Mouse (Mus musculus): ENCODE measurements at regions not wholly inside any gene's neighbourhood (a gene's known extent, or its start where the extent isn't known, plus 50 kb on each side); places are given as distances from the start of the nearest gene placed in this dataset.

DNA sequence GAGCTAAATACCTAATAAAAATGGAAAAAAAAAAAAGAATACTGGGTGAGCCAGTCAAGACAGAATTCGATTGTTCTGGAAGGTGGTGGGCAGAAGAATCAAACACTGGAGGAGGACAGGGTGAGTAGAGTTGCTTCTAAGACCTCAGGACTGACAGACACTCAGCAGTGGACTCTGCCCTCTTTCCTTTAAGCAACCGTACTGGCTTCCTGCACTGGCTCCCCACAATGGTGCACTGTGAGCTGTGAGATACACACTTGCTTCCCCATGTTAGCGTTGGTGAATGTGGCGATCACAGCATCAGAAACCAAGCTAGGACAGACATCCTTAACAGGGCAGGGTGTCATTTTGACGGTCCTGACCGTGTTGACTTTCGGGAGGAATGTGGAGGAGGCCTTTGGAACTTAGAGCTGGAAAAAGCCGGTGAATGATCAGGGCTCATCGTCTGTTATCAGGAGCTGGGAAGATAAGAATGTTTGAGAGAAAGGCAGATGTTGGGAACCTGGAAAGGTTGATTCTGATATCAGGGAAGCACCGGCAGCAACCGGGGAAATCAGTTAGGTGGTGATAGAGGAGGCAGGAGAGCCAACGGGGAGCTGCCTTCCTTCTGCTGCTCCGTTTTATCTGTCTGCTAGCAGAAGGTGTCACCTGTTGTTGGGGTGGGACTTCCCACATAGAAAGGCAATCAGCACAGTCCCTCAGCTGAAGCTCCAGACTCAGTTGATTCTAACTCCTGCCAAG lies 254.8 kb downstream of the Ajap1 start:
- peak; percentile 76 for DNase-seq (ENCODE audit: low spot score)

DNA sequence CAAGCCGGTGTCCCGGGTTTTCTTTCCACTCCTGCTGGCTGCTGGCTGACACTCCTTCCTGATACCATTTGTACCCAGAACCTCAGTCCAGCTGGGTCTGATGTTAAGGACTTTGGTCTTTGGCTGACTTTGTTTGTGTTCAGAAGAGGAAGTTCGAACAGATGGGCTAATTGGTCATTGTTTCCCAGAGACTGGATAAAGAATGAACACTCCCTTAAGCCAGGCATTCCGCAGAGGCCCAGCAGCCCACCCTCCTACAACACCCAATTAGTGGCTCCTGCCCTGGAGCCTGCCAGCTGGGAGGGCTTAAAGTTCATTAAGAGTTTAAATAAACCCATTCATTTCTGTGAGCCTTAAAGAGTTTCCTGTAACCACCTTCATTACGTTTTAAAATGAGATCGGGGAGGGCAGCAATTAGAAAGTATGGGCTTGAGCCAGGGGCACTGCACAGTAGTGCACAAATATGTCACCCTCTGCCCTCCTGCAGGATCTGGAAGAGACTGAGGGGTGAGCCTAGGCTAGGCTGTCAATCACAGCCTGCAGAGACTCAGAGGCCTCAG lies 257.9 kb downstream of the Ajap1 start:
- DNase-seq (ENCODE audit: low spot score), result peak; percentile 7

DNA sequence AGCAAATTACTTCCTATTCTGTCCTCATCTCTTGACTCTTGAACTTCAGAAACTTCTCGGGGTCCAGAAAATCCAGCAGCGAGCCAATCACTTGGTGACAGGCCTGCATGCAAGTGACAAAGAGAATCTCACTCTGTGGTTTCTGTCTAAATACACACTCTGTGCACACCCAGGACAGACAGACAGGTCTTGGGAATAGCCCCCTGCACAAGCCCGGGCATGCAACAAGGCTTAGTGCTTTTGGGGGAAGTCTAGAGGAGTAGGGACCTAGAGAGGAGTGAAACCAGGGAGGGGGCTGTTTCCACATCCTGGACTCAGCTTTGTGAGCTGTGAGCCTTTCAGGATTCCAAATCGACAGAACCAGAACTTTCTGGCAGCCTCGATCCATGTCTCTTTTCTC lies 259.6 kb downstream of the Ajap1 start:
- DNase-seq (ENCODE audit: low spot score), result no peak

DNA sequence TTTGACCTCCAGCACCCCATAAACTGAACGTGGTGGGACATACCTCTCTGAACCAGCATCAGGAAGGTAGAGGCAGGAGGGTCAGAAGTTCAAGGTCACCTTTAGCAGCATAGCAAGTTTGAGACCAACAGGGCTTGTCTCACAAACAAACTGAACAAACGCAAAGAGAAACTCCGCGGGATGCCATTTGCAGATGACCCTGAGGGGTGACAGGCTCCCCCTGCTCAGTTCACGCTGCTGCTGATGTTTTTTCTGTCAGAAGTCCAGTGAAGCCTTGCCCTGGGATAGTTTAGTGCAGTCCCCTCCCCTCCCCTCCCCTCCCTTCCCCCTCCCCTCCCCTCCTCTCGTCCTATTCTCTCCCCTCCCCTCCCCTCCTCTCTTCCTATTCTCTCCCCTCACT lies 262.1 kb downstream of the Ajap1 start:
- no peak for DNase-seq (ENCODE audit: low spot score)

DNA sequence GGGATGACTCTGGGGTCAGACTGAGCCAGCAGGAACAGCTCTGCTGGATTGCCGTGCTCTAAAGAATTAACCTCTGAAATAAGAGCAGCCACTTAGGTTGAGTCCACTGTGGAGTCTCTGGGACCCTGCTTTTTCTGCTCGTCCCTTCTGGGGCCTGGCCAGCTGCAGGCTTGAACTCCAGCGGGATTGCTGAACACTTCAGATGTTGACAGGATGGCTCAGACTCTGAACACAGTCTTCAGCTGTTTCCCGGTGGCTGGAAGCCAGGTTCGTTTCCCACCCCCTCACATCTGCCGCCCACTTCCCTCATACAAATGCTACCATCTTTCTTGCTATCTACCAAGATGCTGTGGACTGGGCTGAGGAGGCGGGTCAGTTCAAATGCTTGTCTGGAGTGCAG lies 262.5 kb downstream of the Ajap1 start:
- DNase-seq (ENCODE audit: low spot score), result no peak

DNA sequence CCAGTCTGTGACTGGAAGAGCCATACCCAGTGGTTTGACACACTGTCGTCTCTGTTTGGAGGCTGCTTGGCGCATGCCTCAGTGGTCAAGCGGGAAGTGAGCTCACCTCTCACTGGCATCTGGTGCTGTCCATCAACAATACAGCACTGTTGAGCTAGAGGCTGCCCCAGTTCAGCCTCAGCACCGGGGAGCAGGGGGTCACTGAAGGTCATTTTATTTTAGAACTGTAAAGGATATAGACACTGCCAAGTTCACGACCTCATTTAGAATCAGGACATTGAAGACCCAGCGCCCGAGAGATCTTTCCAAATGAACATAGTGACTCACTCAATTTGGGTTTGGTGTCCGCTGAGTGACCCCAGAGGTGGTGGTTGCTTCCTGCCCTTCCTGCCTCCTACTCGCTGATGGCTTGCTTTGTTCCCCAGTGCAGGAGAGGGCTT lies 265.1 kb downstream of the Ajap1 start:
- no peak for DNase-seq (ENCODE audit: low spot score)

DNA sequence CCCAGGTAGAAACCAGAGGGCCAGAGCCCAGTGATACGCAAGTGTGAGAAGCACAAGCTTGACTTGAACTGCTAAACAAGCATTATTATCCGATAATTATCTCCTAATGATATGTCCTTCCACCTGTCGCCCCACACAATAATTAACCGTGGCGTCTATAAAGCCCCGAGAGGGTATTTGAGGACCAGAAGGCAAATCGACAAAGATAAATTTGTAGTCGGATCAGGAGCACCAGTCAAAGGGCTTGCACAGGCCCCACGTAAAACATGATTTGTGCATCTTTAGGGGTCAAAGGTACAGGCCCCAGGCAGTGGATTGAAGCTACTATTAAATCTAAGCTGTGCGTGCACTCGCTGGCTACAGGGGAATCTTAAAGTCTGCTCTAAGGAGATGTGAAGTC lies 270.5 kb downstream of the Ajap1 start:
- no peak for DNase-seq (ENCODE audit: low spot score)

DNA sequence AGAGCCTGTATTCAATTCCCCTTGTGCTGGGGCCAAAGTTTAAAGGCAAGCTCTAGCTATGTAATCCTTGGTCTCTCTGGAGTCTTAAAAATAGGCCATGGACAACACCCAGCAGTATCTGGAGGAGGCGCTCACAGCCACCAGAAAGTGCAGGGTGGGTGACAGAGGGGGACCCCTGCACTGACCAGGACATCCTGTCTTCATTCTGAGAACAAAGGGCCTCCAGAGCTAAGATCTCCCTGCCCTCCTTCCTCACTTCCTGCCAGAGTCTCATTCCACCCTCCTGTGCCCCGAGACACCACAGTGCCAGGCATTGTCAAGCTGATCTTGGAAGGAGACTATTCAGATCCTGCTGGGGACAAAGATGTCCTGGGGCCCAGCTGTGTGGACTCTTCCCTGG lies 273.8 kb downstream of the Ajap1 start:
- no peak for DNase-seq (ENCODE audit: low spot score)

DNA sequence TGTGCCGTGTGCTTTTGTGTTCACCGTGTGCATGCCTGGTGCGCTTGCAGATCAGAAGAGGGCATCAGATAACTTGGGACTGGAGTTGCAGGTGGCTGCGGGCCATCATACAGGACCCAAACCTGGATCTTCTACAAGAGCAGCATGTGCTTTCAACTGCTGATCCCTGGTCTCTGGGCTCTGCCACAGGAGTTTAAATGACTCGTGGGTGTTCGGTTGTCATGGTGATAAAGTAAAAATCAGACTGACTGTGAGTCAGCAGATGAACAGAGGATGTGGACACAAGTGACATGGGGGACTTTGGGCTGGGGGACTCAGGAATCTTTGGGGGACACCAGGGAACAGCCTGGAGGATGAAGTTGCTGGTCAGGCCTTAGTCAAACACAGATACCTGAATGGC lies 274.4 kb downstream of the Ajap1 start:
- DNase-seq (ENCODE audit: low spot score), result no peak

DNA sequence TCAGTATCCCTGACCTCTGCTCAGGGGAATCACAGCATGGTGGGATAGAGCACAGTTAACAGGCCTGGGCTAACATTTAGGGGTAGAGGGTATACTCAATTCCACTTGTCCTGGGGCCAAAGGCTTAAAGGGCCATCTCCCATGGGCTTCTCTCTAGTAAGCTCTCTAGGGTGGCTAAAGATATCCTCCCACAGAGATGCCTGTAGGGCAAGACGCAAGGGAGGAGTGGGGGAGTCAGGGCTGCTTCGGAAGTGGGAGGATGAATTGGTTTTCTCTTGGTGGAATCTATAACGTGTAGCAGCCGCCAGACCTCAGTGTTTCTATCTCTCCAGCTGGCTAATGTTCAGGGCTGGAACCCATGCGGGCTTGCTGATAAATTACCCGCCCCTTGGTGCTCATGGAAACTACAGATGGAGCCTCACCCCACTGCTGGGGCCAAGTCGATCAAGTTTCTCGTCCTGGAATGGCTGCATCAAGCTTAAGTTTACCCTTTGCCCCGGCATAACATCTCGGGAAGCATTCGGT lies 275.0 kb downstream of the Ajap1 start:
- no peak for DNase-seq (ENCODE audit: low spot score)

DNA sequence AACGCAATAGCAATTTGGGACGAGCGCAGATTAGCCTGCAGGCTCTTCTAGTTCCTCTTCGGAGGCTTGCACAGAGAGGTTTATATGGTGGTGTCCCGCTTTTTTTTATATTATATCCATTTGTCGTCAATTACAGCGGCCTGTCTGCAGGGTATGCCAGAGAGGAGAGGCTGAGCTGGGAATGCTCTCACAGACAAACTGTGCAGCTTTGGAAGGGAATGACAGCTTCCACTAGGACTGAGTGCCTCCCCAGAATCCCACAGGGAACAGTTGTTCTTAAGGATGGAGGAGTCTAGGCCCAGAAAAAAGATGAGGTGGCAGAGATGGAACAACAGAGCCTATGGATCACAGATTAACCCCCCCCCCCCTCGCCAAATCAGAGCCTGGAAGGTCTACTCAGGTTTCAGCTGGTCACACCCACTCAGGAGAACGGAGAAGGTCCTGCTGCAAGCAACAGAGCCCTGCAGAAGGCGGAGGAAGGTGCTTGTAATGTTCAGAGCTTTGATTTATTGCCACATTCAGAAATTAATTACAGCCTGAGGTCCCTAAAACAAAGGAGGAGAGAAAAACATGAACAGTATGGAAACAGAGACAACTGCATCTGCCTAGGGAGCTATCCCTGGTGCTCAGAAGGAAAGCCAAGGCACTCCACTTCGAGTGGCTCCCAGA lies 275.7 kb downstream of the Ajap1 start:
- DNase-seq (ENCODE audit: low spot score), result no peak

DNA sequence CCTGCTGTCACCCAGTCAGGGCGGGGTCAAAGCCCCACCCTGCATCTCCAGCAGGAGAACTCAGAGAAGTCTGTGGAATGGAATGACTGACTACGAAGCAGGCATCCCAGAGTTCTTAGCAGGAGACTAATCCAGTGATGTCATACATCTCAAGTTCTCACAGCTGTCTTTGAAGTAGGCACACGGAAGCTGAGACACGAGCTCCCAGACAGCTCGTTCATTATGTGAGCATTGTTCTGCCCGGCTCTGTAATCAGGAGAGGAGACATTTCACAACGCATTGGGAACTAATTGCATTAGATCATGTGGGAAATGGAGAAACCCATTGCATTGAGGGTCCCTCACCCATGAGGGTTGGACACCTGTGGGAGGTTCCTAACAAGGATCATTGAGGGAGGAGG lies 277.8 kb downstream of the Ajap1 start:
- no peak for DNase-seq (ENCODE audit: low spot score)

DNA sequence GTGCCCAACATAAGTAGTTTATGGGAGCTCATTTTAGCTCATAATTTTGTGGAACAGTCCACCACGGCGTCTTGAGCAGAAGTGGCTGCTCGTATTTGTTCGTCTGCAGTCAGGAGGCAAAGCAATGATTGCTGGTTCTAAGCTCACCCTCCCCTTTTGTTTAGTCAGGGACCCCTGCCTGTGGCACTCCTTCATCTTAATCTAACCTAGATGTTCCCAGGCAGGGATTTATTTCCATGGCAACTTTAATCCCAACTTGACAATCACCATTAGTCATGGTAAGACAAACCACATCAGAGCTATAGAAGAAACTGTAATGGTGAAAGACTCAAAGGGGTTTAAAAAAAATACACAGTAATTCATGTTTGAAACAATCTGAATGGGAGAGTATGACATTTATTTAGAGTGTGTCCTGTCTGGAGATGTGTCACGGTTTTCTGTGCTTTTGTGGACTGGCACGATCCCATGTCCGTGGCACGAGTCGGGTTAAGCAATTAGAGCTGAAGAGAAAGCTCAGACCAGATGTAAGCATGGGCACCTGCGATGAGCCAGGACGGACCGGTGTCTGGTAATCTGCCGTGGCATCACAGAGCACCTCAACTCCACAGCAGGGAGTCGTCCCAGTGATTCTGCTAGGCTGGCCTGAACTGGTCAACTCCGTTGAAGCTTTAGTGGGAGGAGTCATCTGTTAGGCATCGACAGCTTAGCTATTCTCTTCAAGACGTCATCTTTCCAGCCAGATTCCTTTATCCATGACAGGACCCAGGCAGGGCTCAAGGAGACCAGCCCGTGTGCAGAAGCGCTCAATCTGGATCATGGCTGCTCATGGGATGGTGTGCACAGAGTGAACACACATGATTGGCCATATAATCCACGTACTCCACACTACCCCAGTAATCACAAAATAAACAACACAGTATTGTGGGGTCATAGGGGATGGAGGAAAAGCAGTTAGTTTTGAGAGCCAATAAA lies 281.5 kb downstream of the Ajap1 start:
- no peak for DNase-seq (ENCODE audit: low spot score)

DNA sequence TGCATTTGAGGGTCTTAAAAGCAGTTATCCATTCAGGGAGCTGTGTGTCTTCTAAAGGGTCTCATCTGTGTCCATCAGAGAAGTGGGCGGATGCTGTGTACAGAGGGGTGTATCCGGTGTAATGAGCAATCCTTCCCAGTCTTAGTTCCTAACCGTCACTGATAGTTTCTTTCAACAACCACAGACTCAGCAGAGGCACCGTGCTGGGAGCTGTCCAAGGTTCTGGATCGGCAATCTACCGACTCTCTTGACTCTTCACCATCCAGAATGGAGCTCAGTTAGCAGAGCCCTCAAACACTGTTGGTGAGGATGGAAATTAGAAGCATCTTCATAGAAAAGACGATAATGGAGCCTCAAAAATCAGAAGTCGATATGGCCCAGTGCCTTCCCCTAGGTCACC lies 293.1 kb downstream of the Ajap1 start:
- peak; percentile 49 for DNase-seq (ENCODE audit: low spot score)

DNA sequence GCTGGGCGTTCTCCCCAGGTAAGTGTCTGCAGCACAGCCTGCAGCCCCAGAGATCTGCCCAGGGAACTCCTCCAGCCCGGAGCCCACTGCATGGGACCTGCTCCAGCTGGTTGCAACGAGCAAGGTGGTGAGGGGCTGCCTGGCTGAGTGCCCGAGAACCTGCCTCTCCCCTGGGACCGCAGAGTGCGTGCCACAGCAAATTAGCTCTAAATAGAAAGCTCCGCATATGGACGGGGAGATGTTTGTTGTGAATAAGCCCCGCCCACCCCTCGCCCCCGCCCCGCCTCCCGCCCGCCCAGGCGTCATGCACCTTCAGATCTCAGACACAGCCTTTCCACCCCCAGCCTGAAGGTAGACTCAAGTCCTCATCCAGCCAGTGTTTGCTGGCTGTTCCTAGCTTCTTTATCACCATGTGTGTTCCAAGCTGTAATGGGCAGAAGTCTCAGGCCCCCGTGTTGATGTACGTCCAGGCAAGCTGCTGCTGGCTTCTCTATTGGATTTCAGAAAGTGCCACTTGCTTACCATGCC lies 294.0 kb downstream of the Ajap1 start:
- DNase-seq (ENCODE audit: low spot score), result no peak

DNA sequence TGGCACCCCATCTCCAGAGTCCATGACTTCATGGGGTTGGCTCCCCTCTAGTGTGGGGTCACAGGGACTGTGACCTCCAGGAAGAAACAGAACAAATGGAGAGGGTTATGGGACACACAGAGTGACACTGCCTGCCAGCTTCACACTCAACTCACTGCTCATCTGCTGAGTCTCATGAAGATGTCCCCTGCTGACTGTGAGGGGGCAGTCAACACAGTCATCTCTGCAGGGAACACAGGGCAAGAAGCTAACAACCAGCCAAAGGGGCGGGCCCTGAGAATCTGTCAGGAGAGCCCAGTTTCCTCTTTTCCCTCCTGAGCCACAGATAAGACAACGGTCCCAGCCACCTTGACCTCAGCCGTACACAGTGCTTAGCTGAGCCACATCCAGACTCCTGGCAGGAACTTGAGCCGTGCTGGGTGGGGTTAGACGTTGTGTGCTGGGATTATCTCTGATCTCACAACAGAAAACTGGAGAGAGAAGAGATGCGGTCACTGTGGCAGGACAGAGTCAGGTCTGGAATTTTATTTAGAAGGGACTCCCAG lies 294.6 kb downstream of the Ajap1 start:
- DNase-seq (ENCODE audit: low spot score), result no peak

DNA sequence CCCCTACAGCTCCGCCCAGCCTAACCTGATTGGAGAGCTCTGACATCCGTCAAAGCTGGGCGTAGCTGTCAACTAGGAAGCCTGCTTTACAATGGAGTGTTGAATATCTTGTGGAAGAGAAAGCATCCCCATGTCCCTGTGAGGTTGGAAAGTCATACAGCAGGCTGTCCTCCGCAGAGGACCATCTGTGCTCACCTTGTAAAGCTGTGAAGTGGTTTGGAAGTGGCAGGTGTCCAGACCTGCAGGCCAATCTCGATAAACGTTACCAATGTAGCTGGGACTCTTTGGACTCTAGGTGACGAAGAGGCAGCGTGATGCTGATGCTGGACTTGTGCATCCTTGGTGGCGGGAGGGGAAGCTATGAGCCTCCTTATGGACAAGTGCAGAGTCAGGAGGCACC lies 305.1 kb downstream of the Ajap1 start:
- no peak for DNase-seq (ENCODE audit: low spot score)

DNA sequence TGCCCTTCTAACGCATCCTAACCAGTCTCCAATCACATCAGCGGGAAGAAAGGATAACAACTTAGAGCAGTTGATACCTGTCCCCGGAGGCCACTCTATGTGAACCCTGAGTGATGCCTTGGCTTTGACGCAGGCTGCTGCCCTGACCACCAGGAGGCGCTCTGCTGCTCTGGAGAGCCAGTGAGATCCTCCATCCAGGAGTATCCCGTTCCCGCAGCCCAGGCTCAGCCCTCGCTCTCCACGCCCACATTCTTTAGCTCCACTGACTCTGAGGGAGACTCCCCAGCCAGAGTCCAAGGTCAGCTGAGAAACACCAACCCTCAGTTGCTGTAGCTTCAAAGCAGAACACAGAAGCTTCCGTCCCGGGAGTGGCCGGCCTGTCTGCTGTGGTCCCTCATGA lies 307.0 kb downstream of the Ajap1 start:
- DNase-seq (ENCODE audit: low spot score), result peak; percentile 78

DNA sequence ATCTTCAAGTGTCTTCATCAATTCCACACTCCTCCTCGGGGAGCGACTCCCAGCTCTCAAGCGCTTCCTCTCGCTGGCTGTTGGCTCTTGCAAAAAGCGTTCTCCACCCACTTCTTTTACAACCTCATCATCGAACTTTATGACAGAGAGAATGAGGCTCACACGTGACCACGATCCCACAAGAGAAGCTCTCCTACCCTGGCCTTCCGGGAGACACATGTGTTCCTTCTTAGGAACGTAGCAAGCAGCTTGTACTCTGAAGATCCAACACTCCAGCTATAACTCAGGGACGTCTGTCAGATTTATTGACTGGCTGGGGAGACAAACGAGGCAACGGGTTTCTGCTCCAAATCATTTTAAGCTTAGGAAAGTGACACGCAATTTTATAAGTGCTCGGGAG lies 307.5 kb downstream of the Ajap1 start:
- DNase-seq (ENCODE audit: low spot score), result no peak

DNA sequence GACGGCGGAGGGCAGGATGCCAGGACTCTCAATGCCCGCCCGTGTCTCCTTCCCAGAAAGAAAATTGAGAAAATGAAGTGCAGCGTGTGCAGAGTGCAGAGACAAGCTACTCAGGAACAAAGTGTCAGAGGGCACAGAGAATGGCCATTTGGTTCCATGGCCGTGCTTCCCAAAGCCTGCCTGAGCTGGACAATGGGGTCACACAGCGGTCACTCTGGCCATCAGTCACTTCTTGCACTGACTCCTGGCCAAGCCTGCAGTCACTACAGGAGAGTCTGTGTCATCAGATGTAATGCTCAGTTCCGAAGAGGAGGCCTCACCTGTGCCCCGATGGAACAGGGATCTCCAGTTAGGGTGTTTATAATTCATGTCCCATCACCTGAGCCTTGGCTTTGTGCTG lies 312.6 kb downstream of the Ajap1 start:
- DNase-seq (ENCODE audit: low spot score), result no peak

DNA sequence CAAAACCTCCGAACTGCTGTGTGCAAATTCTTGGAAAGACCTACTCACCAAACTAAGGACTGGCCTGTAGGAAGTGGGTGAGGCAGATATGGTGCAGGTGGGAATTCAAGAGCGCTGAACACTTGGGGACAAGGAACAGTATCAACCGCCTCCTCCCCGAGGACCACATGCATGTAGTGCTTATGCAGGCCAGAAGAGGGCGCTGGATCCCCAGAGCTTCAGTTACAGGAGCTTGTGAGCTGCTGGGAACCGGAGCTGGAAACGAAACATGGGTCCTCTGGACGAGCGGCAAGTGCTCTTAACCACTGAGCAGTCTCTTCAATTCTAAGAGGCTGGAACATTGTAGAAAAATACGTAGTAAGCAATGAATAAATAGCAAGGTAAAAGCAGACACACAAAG lies 317.8 kb downstream of the Ajap1 start:
- DNase-seq (ENCODE audit: low spot score), result no peak

DNA sequence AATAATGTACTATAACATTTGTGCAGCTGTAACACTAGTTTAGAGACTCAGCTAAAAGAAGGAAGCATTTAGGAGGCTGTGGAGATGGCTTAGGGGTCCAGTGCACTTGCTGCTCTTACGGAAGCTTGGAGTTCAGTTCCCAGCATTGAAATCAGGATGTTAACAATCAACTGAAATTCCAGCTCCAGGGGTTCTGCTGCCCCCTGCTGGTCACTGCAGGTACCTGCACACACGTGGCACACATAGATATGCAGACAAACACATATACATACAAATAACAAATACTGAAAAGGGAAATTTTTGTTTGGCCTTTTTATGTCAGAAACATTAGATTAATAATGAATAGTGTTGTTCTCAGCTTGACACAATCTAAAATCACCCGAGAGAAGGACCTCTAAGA lies 322.5 kb downstream of the Ajap1 start:
- DNase-seq (ENCODE audit: low spot score), result no peak
